Mouse (Mus musculus) lung, adult 2 months (tissue): ENCODE results near the gene Rreb1.

Experiments used
- CTCF ChIP-seq: fragments of 200-500 bp; IDR thresholded peaks from 2 replicates; pipeline ENCODE4 v1.5.1; 2011; ENCODE audit warnings: mild to moderate bottlenecking, low read length, control low read depth; ENCODE audit not compliant: insufficient read depth
- POLR2A ChIP-seq: fragments of 200-500 bp; IDR thresholded peaks from 2 replicates; pipeline ENCODE4 v1.6.1; 2011; ENCODE audit warnings: low read depth, mild to moderate bottlenecking, control low read depth, low read length, borderline replicate concordance; ENCODE audit errors: extremely low read depth

DNA sequence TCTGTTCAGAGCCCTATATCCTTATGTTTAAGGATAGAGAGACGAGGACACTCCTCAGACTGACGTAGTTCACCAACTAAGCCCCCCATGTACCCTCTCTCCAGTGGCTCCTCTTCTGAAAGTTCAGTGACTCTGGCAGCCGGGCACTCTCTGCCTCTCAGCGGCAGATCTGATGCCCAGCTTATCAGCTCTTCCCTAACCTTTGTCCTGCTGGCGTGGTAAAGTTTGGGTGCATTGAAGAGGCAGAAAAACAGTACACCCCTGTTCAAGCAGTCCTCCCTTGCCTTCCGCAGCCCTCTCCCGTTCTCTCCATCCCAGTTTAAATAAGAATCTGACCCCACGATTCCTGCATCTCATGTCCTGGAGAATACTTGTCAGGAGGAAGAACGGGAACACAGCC lies 21.2 kb downstream of the Rreb1 start:
- TF ChIP-seq CTCF (no peak), POLR2A (no peak)
